Mouse (Mus musculus): ENCODE data around the gene Pih1d3.

GRCm38 (mm10) chr1:31196959-31197358 is 25.7 kb upstream of the Pih1d3 start:
- TF ChIP-seq CTCF (IDR thresholded peaks at IDR 0.05; ENCODE audit: low read depth, low read length) (no peak), POLR2A (IDR thresholded peaks at IDR 0.05; ENCODE audit: borderline replicate concordance, low read depth, low read length) (no peak)

Measured in bone marrow macrophage, adult 2 months (primary cell).